Comparison of ENCODE assay signal across 23 mouse cellular contexts in genomic region chr5:54182754-54183153, GRCm38 (mm10).
"Had no signal": no experiment of that assay in that cellular context is flagged by ENCODE, and none has a peak within 500 bp of the region (broad histone marks: within the 10 kb centered on the region; RNA-seq: fewer than 3 reads in every experiment).

No protein-coding gene starts in this region.

- DNase-seq: forebrain, postnatal 0 days; gastrocnemius, postnatal 36 days; kidney, adult 11 months; kidney, adult 2 months; kidney, postnatal 14 days; kidney, postnatal 36 days; layer of hippocampus, adult 9-11 months; layer of hippocampus, postnatal 36 days; left cerebral cortex, postnatal 4 days had no signal

- H3K9me3 ChIP-seq: forebrain, embryonic 15.5 days; heart, embryonic 10.5 days; heart, embryonic 13.5 days; heart, embryonic 15.5 days; hindbrain, embryonic 12.5 days; hindbrain, embryonic 15.5 days; kidney, embryonic 15.5 days; limb, embryonic 13.5 days; limb, embryonic 15.5 days; liver, embryonic 12.5 days had no signal

- H3K27ac ChIP-seq: forebrain, embryonic 15.5 days; heart, embryonic 13.5 days; heart, embryonic 15.5 days; hindbrain, embryonic 12.5 days; hindbrain, embryonic 15.5 days; hindbrain, postnatal 0 days; kidney, embryonic 15.5 days; kidney, postnatal 0 days; limb, embryonic 13.5 days; limb, embryonic 15.5 days; liver, embryonic 12.5 days; liver, embryonic 14.5 days had no signal

- H3K9ac ChIP-seq: forebrain, embryonic 15.5 days; forebrain, postnatal 0 days; heart, embryonic 13.5 days; heart, embryonic 15.5 days; hindbrain, embryonic 12.5 days; hindbrain, embryonic 15.5 days; kidney, embryonic 15.5 days; limb, embryonic 13.5 days; limb, embryonic 15.5 days; liver, embryonic 12.5 days; liver, embryonic 14.5 days had no signal

- H3K4me3 ChIP-seq: forebrain, embryonic 15.5 days; heart, embryonic 10.5 days; heart, embryonic 13.5 days; heart, embryonic 15.5 days; hindbrain, embryonic 12.5 days; hindbrain, embryonic 15.5 days; kidney, embryonic 15.5 days; limb, embryonic 13.5 days; limb, embryonic 15.5 days; liver, embryonic 12.5 days had no signal

- H3K27me3 ChIP-seq: forebrain, embryonic 15.5 days; heart, embryonic 13.5 days; heart, embryonic 15.5 days; hindbrain, embryonic 12.5 days; hindbrain, embryonic 15.5 days; kidney, embryonic 15.5 days; limb, embryonic 15.5 days; liver, embryonic 12.5 days had no signal

- ATAC-seq: forebrain, embryonic 15.5 days; forebrain, postnatal 0 days; hindbrain, postnatal 0 days; intestine, embryonic 16.5 days; liver, embryonic 12.5 days had no signal

- H3K4me2 ChIP-seq: forebrain, embryonic 15.5 days; heart, embryonic 13.5 days; heart, embryonic 15.5 days; hindbrain, embryonic 12.5 days; kidney, embryonic 15.5 days; limb, embryonic 13.5 days; limb, embryonic 15.5 days; liver, embryonic 12.5 days had no signal

- H3K36me3 ChIP-seq: forebrain, embryonic 15.5 days; heart, embryonic 10.5 days; heart, embryonic 13.5 days; heart, embryonic 15.5 days; hindbrain, embryonic 12.5 days; hindbrain, embryonic 15.5 days; kidney, embryonic 15.5 days; limb, embryonic 13.5 days; limb, embryonic 15.5 days; liver, embryonic 12.5 days had no signal

- H3K4me1 ChIP-seq: liver, embryonic 12.5 days had no signal
